11 mouse cellular contexts compared by ENCODE assay signal in the genomic region with DNA sequence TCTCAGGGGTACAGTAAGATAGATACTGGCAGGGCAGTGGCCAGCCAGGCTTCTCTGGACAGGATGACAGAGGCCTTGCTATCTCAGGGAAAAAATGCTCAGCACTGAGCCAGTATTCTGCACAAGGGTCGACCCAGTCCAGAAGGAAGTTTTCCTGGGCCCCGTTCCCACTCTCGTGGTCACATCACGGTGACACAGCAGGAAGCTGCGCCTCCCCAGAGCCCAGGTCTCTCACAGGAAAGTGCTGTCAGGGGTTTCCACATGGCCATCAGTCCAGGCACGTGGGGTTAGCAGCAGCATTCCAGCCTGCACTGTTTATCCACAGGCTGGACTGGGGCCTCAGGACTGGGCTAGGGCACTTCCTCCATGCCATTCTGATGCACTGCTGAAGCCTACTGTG.
DNase-seq lines count a peak whose midpoint lies in the region; ATAC-seq and TF ChIP-seq lines count a peak whose summit lies in the region.
"Had no signal": no experiment of that assay in that cellular context is flagged by ENCODE, and none has a peak within 500 bp of the region (broad histone marks: within the 10 kb centered on the region; RNA-seq: fewer than 3 reads in every experiment).

No protein-coding gene starts in this region.

- no peaks in the 10 kb centered on the region for H3K27me3 ChIP-seq in lung, embryonic 14.5 days (ENCODE audit: insufficient read depth, low read length)
- no peaks in the 10 kb centered on the region for H3K27me3 ChIP-seq in cerebellum, adult 2 months (ENCODE audit: control insufficient read depth, insufficient read depth, low read length)
- H3K27me3 ChIP-seq in hindbrain, embryonic 10.5 days (ENCODE audit: insufficient read depth, poor library complexity, severe bottlenecking), result peaks cover 51% of the 10 kb centered on the region
- H3K27me3 ChIP-seq: CH12.LX; limb, embryonic 13.5 days had no signal

- TF ChIP-seq POLR2A in lung, adult 2 months (IDR thresholded peaks at IDR 0.05; ENCODE audit: borderline replicate concordance, extremely low read depth, low read depth, low read length), result no peak
- no peak for TF ChIP-seq POLR2A in cerebellum, adult 2 months (IDR thresholded peaks at IDR 0.05; ENCODE audit: borderline replicate concordance, insufficient read depth, low read length)

- 26% methylated on average over 6 of the region's 6 CpGs for WGBS in lung, embryonic 14.5 days
- WGBS in lung, adult 2 months, result 32% methylated on average over 6 of the region's 6 CpGs
- WGBS in cerebellum, adult 2 months, result 25% methylated on average over 6 of the region's 6 CpGs
- 57% methylated on average over 6 of the region's 6 CpGs for WGBS in hindbrain, embryonic 10.5 days

- no peaks in the 10 kb centered on the region for H3K9me3 ChIP-seq in lung, embryonic 14.5 days (ENCODE audit: low read depth, low read length)
- no peaks in the 10 kb centered on the region for H3K9me3 ChIP-seq in hindbrain, embryonic 10.5 days
- H3K9me3 ChIP-seq: limb, embryonic 13.5 days; midbrain, embryonic 13.5 days had no signal

- H3K27ac ChIP-seq in lung, embryonic 14.5 days (ENCODE audit: low read depth), result no peak overlapping the region
- H3K27ac ChIP-seq in cerebellum, adult 2 months (ENCODE audit: insufficient read depth, low read length), result no peak overlapping the region
- H3K27ac ChIP-seq in hindbrain, embryonic 10.5 days, result no peak overlapping the region
- H3K27ac ChIP-seq: limb, embryonic 13.5 days; midbrain, embryonic 13.5 days had no signal

- no peak overlapping the region for H3K4me3 ChIP-seq in lung, embryonic 14.5 days (ENCODE audit: low read depth, low read length)
- no peak overlapping the region for H3K4me3 ChIP-seq in lung, adult 2 months (replicated peaks; ENCODE audit: extremely low read depth, low read depth, low read length)
- H3K4me3 ChIP-seq in cerebellum, adult 2 months (replicated peaks; ENCODE audit: insufficient read depth, low read depth, low read length), result no peak overlapping the region
- H3K4me3 ChIP-seq in hindbrain, embryonic 10.5 days, result no peak overlapping the region
- H3K4me3 ChIP-seq: limb, embryonic 13.5 days; midbrain, embryonic 13.5 days had no signal

- no peaks in the 10 kb centered on the region for H3K4me1 ChIP-seq in lung, embryonic 14.5 days (ENCODE audit: insufficient read depth)
- no peaks in the 10 kb centered on the region for H3K4me1 ChIP-seq in lung, adult 2 months (ENCODE audit: control insufficient read depth, insufficient read depth, low read length)
- H3K4me1 ChIP-seq in cerebellum, adult 2 months (ENCODE audit: control insufficient read depth, insufficient read depth, low read length), result no peaks in the 10 kb centered on the region
- no peaks in the 10 kb centered on the region for H3K4me1 ChIP-seq in hindbrain, embryonic 10.5 days (replicated peaks)
- H3K4me1 ChIP-seq: limb, embryonic 13.5 days; midbrain, embryonic 13.5 days had no signal

- no peak overlapping the region for H3K9ac ChIP-seq in lung, embryonic 14.5 days
- H3K9ac ChIP-seq: limb, embryonic 13.5 days; midbrain, embryonic 13.5 days had no signal

- peak; percentile 49; the same call in 1 of the 2 replicates for ATAC-seq in lung, embryonic 14.5 days (ENCODE audit: insufficient read depth)
- peak; percentile 45 to 46; a peak in 1 of 4 replicates for ATAC-seq in hematopoietic stem cell, adult 5-6 weeks (replicated peaks in 1 of 2; ENCODE audit: insufficient read depth in 1 of 2, low FRiP score in 2 of 2, low TSS enrichment in 1 of 2, low read depth in 1 of 2, poor library complexity in 2 of 2, severe bottlenecking in 2 of 2)
- ATAC-seq: midbrain, embryonic 13.5 days had no signal

- DNase-seq in lung, embryonic 14.5 days, result peak; percentile 16
- DNase-seq in lung, adult 2 months, result no peak
- peak; percentile 72 to 91 for DNase-seq in heart, adult 18-20 months
- peak; percentile 8 to 32 for DNase-seq in lung, postnatal 4 days
- DNase-seq in cerebellum, adult 2 months, result no peak
- DNase-seq in cerebellum, adult 11 months, result no peak
- DNase-seq in hindbrain, embryonic 10.5 days (ENCODE audit: low spot score), result no peak

- H3K4me2 ChIP-seq in lung, embryonic 14.5 days, result no peak overlapping the region
- H3K4me2 ChIP-seq: limb, embryonic 13.5 days; midbrain, embryonic 13.5 days had no signal

- TF ChIP-seq CTCF in lung, embryonic 14.5 days (IDR thresholded peaks at IDR 0.05; ENCODE audit: low read depth), result no peak
- no peak for TF ChIP-seq CTCF in lung, adult 2 months (IDR thresholded peaks at IDR 0.05; ENCODE audit: insufficient read depth, low read length)
- TF ChIP-seq CTCF in cerebellum, adult 2 months (IDR thresholded peaks at IDR 0.05; ENCODE audit: borderline replicate concordance, insufficient read depth, low read depth, low read length), result no peak

- no peaks in the 10 kb centered on the region for H3K36me3 ChIP-seq in lung, embryonic 14.5 days (ENCODE audit: insufficient read depth)
- H3K36me3 ChIP-seq in hindbrain, embryonic 10.5 days, result no peaks in the 10 kb centered on the region
- H3K36me3 ChIP-seq: limb, embryonic 13.5 days; midbrain, embryonic 13.5 days had no signal

Comparison
In these comparisons a context has a peak if more than half of its experiments do, and no peak if none do; other contexts are left out.
1. DNase-seq: peak in lung, embryonic 14.5 days (single experiment), heart, adult 18-20 months (2 of 2) and lung, postnatal 4 days (2 of 2); none in lung, adult 2 months (single experiment), cerebellum, adult 2 months (0 of 2), cerebellum, adult 11 months (single experiment) and hindbrain, embryonic 10.5 days (single experiment).